Mouse (Mus musculus) limb, embryonic 10.5 days (tissue): ENCODE measurements around the gene Brd3. TPM values are rescaled to one million over a fixed set of nuclear protein-coding genes. Genes with fewer than 3 reads are reported as not detected.

Experiments used
- DNase-seq: peaks from one replicate; pipeline ENCODE4 v3.0.0-alpha.2; 2017; ENCODE audit warnings: low spot score
- H3K27ac ChIP-seq: fragments of 300-500 bp; sonication (generic); 2 replicates; pipeline ENCODE4 v1.5.1; 2016; ENCODE audit warnings: mild to moderate bottlenecking
- H3K27me3 ChIP-seq: fragments of 300-500 bp; sonication (generic); 2 replicates; pipeline ENCODE4 v1.6.1; 2016; ENCODE audit warnings: low read depth, mild to moderate bottlenecking; ENCODE audit not compliant: poor library complexity, severe bottlenecking
- H3K36me3 ChIP-seq: fragments of 300-500 bp; sonication (generic); 2 replicates; pipeline ENCODE4 v1.6.1; 2016; ENCODE audit warnings: mild to moderate bottlenecking, moderate library complexity
- H3K4me1 ChIP-seq: fragments of 300-500 bp; sonication (generic); 2 replicates; pipeline ENCODE4 v1.6.1; 2016
- H3K4me3 ChIP-seq: fragments of 300-500 bp; sonication (generic); 2 replicates; pipeline ENCODE4 v1.5.1; 2016; ENCODE audit warnings: mild to moderate bottlenecking, moderate library complexity
- H3K9me3 ChIP-seq: fragments of 300-500 bp; sonication (generic); replicated peaks from 2 replicates; pipeline ENCODE4 v1.6.1; 2016; ENCODE audit warnings: mild to moderate bottlenecking
- WGBS: fragments of 180-500 bp; shearing (Covaris S2); methylation state at CpG from one replicate; pipeline ENCODE4 v1.1.7; 2016; 5-methylcytosine and 5-hydroxymethylcytosine counted together
- polyA plus RNA-seq: library from polyadenylated mRNA; unstranded; fragments of >200 nt; fragmentation: Nextera tagmentation; extraction: Ambion mirVana; gene quantifications from 2 replicates; pipeline ENCODE4 v1.2.1, GENCODE M21; 2016

Gene Brd3
- polyA plus RNA-seq, 1 experiment from 2014 or later: 193 TPM

DNA sequence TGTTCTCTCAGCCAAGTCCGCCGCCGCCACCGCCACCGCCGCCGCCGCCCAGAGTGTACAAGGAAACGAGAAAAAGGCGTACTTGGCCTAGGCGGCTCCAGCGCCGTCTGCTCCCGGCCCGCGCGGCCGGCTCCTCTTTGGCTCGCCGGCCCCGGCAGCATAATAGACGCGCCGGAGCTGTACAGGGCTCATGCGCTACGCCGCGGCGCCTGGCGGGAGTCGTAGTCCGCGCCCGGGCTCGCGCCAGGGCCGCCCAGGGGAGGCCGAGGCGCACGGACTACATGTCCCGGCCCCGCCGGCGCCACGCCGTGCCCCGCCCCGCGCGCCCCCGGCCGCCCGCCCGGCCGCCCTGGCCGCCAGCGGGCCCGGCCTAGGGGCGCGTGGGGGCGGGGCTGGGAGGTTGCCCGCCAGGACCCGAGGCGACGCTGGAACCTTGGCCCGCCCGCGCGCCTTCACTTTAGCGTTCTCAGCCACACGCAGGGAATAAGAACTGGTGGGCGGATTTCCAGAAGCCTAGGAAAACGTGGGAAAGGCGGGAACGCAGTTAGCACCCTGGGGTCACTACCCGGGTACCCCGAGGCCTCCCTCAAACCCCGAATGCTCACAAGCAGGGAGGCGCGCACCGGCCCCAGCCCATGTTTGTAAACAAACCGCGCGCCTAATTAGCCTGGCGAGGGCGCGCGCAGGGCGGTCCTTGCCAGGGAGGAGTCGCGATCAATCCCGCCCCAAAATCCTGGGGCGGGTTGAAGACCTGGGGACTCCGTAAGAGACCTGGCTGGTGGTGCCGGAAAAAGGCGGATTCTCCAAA, 31.8 kb downstream of the Brd3 start:
- H3K27ac ChIP-seq: peak overlapping the region; percentile 99
- peaks cover 28% of the 10 kb centered on the region for H3K36me3 ChIP-seq
- peaks cover 45% of the 10 kb centered on the region for H3K4me1 ChIP-seq
- H3K4me3 ChIP-seq: peak overlapping the region; percentile 83
- under 1% methylated on average over 96 of the region's 96 CpGs for WGBS
- peak; percentile 91 for DNase-seq
- no peaks in the 10 kb centered on the region for H3K9me3 ChIP-seq
- H3K27me3 ChIP-seq: no peaks in the 10 kb centered on the region

GRCm38 (mm10) chr2:27474621-27475484, 32.6 kb downstream of the Brd3 start:
- DNase-seq: peak; percentile 70
- WGBS: 0% methylated on average over 82 of the region's 84 CpGs
- peaks cover 53% of the 10 kb centered on the region for H3K4me1 ChIP-seq
- H3K4me3 ChIP-seq: peak overlapping the region; percentile 83
- H3K27me3 ChIP-seq: no peaks in the 10 kb centered on the region
- peak overlapping the region; percentile 99 for H3K27ac ChIP-seq
- H3K9me3 ChIP-seq: no peaks in the 10 kb centered on the region
- H3K36me3 ChIP-seq: peaks cover 36% of the 10 kb centered on the region

DNA sequence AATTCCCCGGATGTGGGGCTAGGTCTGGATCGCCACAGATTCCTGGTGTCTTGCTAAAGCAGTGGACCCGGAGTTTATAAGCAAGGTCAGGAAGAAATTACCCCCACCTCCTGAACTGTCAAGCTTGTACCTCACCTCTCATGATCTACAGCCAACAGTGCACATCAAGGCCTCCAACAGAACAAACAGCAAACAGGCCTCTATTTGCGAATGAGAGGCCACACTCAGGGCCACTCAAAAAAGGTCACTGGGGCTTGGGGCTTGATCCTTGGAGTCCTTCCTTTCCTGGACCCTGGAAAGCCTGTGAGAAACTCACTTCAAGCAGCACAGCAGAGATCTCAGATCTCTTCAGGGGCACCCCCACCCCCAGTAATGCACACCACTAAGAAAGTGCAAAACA, 33.6 kb downstream of the Brd3 start:
- Histone ChIP-seq H3K9me3 (no peaks in the 10 kb centered on the region), H3K27ac (peak overlapping the region; percentile 99), H3K36me3 (peaks cover 45% of the 10 kb centered on the region), H3K4me1 (peaks cover 59% of the 10 kb centered on the region), H3K4me3 (peak overlapping the region; percentile 83), H3K27me3 (no peaks in the 10 kb centered on the region)
- 26% methylated on average over 4 of the region's 4 CpGs for WGBS
- no peak for DNase-seq

DNA sequence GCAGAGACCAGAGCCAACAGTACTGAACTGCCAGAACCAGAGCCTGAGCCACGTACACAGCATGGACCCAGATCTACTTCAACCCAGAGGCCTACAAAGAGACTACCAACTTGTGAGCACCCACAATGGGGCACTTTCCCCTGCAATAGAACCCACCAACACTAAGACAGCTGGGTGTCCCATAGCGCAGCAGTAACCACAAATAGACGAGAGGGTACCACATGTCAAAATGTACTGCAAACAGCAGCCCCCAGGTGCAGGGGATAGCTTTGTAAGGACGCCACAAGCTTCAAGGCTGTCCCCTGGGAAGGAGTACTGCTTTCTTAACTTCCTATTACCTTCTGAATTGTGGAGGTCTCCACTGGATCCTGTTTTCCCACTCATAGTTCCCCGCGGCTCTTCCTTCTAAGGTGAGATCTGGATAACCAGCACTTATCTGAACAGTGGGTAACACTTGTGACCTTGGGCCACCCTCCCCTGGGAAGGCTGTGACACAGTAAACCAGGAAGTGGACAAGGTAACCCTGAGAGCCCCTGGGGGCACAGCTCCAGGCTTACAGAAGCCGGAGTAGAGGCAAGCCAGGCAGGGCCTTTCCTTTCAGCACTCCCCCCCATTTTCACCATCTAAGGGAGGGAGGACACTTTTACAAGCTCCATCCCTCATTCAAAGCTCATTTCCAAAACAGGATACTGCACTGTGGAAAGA, 34.2 kb downstream of the Brd3 start:
- Histone ChIP-seq H3K27me3 (no peaks in the 10 kb centered on the region), H3K4me1 (peaks cover 59% of the 10 kb centered on the region), H3K9me3 (no peaks in the 10 kb centered on the region), H3K4me3 (peak overlapping the region; percentile 83), H3K36me3 (peaks cover 52% of the 10 kb centered on the region), H3K27ac (no peak overlapping the region)
- DNase-seq: no peak
- WGBS: 76% methylated on average over 7 of the region's 7 CpGs

DNA sequence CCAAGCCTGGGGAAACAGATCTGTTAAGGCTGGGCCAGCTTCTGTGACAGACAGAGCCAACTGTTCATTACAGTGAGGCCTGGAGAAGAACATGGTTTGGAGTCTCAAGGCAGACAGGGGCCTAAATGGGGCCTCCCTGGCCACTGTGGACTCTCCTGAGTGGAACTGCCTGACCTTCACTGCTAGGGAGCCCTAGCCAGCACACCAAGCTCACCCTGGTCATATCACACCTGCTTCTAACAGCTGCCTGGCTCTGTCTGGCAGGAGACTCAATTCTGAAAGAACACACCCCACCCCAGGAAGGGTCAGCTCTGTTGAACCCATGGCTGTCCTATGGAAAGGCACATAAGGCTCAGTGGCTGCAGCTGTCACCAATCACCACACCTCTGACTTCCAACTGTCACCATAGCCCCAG, 36.3 kb downstream of the Brd3 start:
- H3K36me3 ChIP-seq: peaks cover 73% of the 10 kb centered on the region
- no peak for DNase-seq
- no peaks in the 10 kb centered on the region for H3K9me3 ChIP-seq
- H3K4me1 ChIP-seq: peaks cover 52% of the 10 kb centered on the region
- H3K27ac ChIP-seq: no peak overlapping the region
- no peaks in the 10 kb centered on the region for H3K27me3 ChIP-seq
- H3K4me3 ChIP-seq: no peak overlapping the region

DNA sequence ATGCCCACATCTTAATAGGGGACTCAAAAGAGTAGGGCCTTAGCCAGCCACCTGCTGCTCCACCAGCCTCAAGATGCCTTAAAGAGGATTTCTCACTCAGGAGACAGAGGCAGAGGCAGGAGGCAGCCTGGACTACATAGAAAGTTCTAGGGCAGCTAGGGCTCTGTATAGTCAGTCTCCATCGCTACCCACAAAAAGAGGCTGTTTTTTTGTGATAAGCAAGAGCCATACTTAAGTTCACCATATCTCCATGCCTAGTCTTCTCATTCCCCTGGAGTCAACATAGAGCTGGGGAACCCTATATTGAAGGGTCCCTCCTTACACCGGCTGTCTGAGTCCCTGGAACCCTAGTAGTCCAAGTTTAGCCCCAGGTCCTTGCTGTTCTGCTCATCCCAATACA, 36.9 kb downstream of the Brd3 start:
- no peaks in the 10 kb centered on the region for H3K9me3 ChIP-seq
- WGBS: 92% methylated on average over 2 of the region's 2 CpGs
- no peak overlapping the region for H3K4me3 ChIP-seq
- H3K27me3 ChIP-seq: no peaks in the 10 kb centered on the region
- peaks cover 51% of the 10 kb centered on the region for H3K4me1 ChIP-seq
- H3K36me3 ChIP-seq: peaks cover 79% of the 10 kb centered on the region
- no peak overlapping the region for H3K27ac ChIP-seq
- DNase-seq: no peak

- H3K27ac ChIP-seq: no peak overlapping the region
- H3K36me3 ChIP-seq: peaks cover 85% of the 10 kb centered on the region
- peaks cover 51% of the 10 kb centered on the region for H3K4me1 ChIP-seq
- no peak overlapping the region for H3K4me3 ChIP-seq
- no peaks in the 10 kb centered on the region for H3K27me3 ChIP-seq
- no peak for DNase-seq
- 71% methylated on average over 3 of the region's 3 CpGs for WGBS
- H3K9me3 ChIP-seq: no peaks in the 10 kb centered on the region
Observed at GRCm38 (mm10) chr2:27469991-27470355, 37.5 kb downstream of the Brd3 start.

GRCm38 (mm10) chr2:27469292-27469990, 38.0 kb downstream of the Brd3 start:
- Histone ChIP-seq H3K27ac (no peak overlapping the region), H3K9me3 (no peaks in the 10 kb centered on the region), H3K4me1 (peaks cover 51% of the 10 kb centered on the region), H3K4me3 (no peak overlapping the region), H3K36me3 (peaks cover 90% of the 10 kb centered on the region), H3K27me3 (no peaks in the 10 kb centered on the region)
- WGBS: 78% methylated on average over 4 of the region's 4 CpGs
- DNase-seq: no peak

DNA sequence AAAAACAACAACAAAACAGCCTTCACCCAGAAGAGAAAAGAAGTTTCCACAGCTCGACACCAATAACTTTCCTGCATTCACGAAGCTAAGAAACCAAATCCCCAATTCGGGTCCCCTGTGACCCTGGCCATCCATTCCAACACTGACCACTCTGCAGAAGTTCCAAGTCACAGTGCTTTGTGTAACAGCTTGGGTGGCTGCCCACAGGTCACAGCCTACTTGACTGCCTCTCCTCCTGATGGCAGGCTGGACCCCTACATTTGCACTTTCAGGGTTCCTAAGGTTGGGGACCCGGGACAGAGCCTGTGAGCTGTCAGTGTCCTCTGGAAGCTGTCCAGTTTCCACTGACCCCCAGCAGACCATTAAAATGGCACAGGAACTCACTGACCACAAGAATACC, 44.6 kb downstream of the Brd3 start:
- no peaks in the 10 kb centered on the region for H3K9me3 ChIP-seq
- no peak overlapping the region for H3K4me3 ChIP-seq
- peaks cover 99% of the 10 kb centered on the region for H3K36me3 ChIP-seq
- H3K27me3 ChIP-seq: no peaks in the 10 kb centered on the region
- no peaks in the 10 kb centered on the region; the same call in 1 of the 2 replicates for H3K4me1 ChIP-seq
- no peak for DNase-seq
- 90% methylated on average over 4 of the region's 4 CpGs for WGBS
- no peak overlapping the region for H3K27ac ChIP-seq

GRCm38 (mm10) chr2:27461881-27462660, 45.4 kb downstream of the Brd3 start:
- Histone ChIP-seq H3K27ac (no peak overlapping the region), H3K36me3 (peaks cover 99% of the 10 kb centered on the region), H3K9me3 (no peaks in the 10 kb centered on the region), H3K4me1 (no peaks in the 10 kb centered on the region; the same call in 1 of the 2 replicates), H3K27me3 (no peaks in the 10 kb centered on the region), H3K4me3 (no peak overlapping the region)
- 80% methylated on average over 4 of the region's 4 CpGs for WGBS
- no peak for DNase-seq

GRCm38 (mm10) chr2:27460651-27461050, 46.8 kb downstream of the Brd3 start:
- WGBS: 77% methylated on average over 9 of the region's 9 CpGs
- no peaks in the 10 kb centered on the region for H3K27me3 ChIP-seq
- H3K4me3 ChIP-seq: no peak overlapping the region
- no peaks in the 10 kb centered on the region; the same call in 1 of the 2 replicates for H3K4me1 ChIP-seq
- no peak overlapping the region for H3K27ac ChIP-seq
- DNase-seq: no peak
- no peaks in the 10 kb centered on the region for H3K9me3 ChIP-seq
- H3K36me3 ChIP-seq: peaks cover 99% of the 10 kb centered on the region

GRCm38 (mm10) chr2:27460163-27460562, 47.3 kb downstream of the Brd3 start:
- H3K27ac ChIP-seq: no peak overlapping the region
- H3K4me3 ChIP-seq: no peak overlapping the region
- no peaks in the 10 kb centered on the region for H3K9me3 ChIP-seq
- 90% methylated on average over 5 of the region's 5 CpGs for WGBS
- H3K36me3 ChIP-seq: peaks cover 99% of the 10 kb centered on the region
- H3K27me3 ChIP-seq: no peaks in the 10 kb centered on the region
- H3K4me1 ChIP-seq: no peaks in the 10 kb centered on the region; the same call in 1 of the 2 replicates
- no peak for DNase-seq
